Mouse (Mus musculus): ENCODE measurements around the gene Fbxo7.
"Not testable (repeated sequence)": the region's sequence is repeated elsewhere in the genome, so short reads cannot be mapped to it uniquely, and the experiment has no call there.

Gene Fbxo7

DNA sequence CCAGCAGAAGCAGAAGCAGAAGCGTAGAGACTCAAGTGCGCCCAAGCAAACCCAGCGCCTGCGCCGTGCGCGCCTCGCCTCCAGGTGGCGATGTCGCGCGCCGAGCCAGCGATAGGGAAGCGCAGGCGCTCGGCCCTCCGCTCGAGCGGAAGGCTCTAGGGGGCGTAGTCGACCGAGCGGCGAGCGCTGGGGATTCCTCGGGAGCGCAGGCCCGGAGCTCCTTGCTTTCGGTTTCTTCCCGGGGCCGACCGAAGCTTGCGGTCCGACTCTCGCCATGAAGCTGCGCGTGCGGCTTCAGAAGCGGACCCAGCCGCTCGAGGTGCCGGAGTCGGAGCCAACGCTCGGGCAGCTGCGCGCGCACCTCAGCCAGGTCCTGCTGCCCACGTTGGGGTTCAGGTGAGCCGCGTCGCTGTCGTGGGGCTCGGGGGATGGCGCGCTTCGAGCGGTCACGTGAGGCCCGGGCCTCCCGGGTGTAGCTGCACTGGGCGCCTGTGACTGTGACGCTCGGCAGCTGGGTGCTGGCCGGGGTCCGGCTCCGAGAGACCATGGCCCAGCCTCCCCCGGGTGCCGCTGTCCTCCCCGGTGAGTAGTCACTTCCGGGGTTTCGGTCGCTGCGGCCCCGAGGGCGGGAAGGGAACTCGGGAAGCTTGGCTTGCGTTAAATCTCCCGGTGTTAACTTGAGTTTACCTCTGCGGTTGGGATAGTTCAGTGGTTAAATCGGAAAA lies at the start of gene Fbxo7:
Gene Fbxo7 (plus strand): TSS at position 224 of the 725 bp plus-strand sequence.
- DNase-seq, result peak; percentile 93

DNA sequence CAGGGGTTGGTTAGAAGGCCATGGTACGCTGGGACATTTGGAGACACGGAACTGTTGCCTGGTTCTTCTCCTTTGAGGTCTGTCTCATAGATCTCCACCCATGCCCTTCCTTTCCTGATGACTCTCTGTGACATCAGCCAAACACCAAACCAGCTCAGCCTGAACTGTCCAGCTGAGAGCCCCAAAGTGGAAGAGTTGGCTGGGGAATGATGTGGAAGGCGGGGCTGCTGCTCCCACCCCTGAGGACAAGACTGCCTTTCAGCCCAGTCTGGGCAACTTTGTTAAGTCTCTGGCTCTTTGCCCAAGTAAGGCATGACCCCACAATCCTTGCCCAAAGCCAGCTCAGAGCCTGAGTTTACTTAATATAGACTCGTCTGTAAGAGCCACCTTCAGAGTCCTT lies 48.9 kb upstream of the Fbxo7 start:
- DNase-seq, result peak; percentile 5

DNA sequence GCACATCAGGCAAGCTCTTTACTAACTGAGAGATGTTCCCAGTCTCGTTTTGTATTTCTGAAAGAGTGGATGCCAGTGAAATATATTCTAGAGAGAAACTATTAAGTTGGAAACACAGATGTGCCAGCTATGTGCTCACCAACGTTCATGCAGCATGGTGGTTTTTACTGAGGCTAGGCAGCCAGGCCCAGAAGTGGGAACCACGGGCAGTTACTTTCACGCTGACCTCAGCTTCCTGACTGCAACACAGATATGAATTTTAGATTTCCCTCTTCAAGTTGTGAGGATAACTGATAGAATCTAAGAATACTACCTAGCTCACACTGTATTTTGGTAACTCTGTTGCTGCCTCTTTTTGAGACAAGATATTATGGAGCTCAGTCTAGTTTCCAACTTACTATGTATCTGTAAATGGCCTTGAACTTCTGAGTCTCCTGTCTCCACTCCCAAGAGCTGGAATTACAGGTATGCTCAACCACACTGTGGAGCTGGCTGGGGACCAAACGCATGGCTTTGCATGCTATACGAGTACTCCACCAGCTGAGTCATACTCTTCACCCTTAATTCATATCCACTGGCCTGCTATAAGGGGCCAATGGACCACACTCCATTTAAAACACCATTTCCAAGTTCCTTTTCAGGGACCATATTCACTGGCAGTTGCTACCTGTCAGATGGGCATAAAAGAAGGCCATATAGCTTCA lies 32.2 kb upstream of the Fbxo7 start:
- DNase-seq, result no peak

GRCm38 (mm10) chr10:85992412-85992811 lies 29.4 kb upstream of the Fbxo7 start:
- no peak for DNase-seq

GRCm38 (mm10) chr10:85993836-85994235 lies 27.9 kb upstream of the Fbxo7 start:
- DNase-seq, result no peak

DNA sequence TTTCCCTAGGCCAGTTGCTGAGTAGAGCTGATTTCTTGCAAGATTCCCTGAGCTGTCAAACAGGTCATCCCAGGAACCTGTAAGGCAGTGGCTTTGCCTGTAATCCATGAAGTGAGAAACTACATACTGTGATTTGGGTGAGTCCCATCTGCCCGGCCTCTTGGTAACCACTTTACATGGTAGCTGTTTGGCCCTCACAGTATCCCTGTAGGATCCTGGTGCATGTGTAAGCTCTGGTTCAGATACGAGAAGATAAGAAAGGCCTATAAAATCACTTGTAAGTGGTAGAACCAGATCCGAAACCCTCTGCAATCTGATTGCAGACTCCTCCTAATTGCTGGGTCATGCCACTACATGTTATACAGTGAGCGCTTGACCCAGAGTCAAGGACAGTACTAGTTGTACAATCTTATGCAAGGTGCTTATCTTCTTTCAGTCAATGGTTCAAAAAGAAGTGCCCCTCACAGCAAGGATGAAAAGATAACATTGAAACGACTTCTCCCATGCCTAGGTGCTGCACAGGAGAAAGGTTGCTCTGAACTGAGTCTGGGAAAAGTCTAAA lies 27.1 kb upstream of the Fbxo7 start:
- DNase-seq, result no peak

DNA sequence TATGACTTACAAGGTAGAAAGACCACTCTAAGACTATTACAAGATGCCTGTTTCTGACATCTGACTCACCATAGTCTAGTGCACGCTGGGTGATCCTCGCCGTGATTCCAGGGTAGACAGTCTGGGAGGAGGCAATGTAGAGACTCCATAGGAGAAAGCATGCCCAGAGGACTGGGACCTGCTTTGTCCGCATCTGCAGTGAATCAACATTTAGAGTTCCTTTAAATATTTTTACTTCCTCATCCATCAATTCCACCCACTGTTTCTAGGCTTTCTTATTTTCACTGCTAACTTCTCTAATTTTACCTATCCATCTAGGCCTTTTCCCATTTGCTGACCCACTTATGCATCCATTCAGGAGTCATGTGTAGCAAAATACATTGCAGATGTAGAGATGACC lies 21.3 kb upstream of the Fbxo7 start:
- no peak for DNase-seq

GRCm38 (mm10) chr10:86006455-86006854 lies 15.3 kb upstream of the Fbxo7 start:
- DNase-seq, result no peak

- DNase-seq, result no peak
Observed at GRCm38 (mm10) chr10:86009688-86010087, 12.1 kb upstream of the Fbxo7 start.

DNA sequence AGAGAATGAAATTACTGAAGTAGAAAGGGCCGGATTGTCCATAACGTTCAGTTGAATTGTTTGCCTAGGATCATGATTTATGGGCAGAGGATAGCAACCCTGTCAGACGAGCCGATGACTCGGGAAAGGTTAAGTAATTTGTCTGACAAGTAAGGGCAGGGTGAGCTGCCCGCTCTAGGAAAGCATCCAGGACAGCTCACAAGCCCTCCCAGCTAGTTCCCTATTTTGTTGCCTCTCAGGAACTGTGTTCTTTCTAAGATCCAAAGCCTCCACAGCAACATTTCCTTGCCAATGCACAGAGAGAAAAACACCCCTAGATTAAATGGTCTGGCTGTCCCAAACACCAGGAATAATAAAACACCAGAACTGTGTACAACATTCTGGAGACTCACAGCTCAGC lies 11.1 kb upstream of the Fbxo7 start:
- DNase-seq, result no peak

DNA sequence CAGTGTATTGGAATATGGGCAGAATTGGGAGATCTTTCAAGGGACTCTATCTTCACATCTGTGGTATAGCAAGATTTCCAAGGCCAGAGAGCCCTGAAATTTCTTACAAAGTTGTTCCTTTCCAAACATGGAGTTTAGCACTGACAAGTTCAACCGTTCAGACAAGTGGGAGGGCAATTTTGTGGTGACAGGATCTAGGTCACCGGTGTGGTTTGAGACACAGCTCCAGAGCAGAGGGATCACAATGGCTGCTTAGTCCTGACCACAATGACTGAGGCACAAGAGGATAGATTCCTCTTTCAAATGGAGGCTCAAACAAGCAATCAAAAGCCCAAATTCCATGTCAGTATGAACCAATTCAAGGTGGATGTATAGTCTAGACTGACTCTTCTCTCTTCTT lies 10.6 kb upstream of the Fbxo7 start:
- DNase-seq, result no peak

- DNase-seq, result no peak
Observed at GRCm38 (mm10) chr10:86011781-86012180, 10.0 kb upstream of the Fbxo7 start, which contains the start of gene Bpifc. Gene Bpifc, minus strand, starts transcription at chr10:86011895.

DNA sequence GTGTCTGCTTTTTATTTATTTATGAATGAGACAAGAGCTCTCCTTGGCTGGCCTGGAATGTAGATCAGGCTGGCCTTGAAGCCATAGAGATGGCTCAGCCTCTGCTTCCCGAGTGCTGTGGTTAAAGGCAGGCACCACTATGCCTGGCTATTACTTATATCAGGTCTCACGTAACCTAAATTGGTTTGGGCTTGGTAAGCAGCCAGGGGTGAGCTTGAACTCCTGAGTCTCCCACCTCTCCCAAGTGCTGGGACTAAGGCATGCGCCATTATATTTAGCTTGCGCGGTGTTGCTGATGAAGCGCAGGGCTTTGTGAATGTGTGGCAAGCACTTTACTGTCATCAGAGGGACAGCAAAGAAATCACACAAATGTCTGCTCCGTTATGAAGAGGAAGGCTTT lies 4.0 kb upstream of the Fbxo7 start:
- DNase-seq, result no peak

GRCm38 (mm10) chr10:86018813-86019212 lies 3.0 kb upstream of the Fbxo7 start:
- DNase-seq, result no peak

DNA sequence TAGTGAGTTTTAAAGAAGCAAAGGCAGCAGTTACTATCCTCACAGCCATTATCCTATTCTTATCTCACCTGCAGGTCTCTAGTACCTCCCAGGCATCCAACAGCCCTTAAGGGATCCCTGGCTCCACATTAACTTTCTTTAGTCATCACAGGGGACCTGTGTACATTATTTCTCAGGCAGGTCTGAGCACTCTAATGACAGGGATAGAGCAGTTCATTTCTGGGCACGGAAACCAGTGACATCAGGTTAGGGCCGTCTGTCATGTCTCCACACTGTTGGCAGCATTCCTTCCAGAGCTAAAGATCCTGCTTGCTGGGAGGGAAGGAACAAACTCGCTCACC lies 394 bp upstream of the Fbxo7 start:
- DNase-seq, result no peak

DNA sequence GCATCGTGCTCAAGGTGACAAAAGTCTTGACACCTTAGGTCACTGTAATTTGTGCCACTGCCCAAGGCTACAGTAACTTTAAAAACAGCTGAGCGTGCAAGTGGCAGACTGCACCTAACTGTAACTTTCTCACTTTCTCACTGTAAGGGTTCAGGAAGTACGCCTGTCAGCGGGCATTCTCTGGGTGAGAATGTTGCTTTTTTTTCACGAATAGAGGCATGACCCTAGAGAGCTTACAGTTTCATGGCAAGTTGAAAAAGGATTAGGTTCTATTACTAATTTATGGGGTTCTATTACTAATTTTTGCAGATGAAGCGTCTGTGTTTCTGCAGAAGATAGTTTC lies 673 bp downstream of the Fbxo7 start:
- DNase-seq, result no peak

- DNase-seq, result no peak
Observed at GRCm38 (mm10) chr10:86023149-86023548, 1.4 kb downstream of the Fbxo7 start.

- no peak for DNase-seq
Observed at GRCm38 (mm10) chr10:86025906-86026305, 4.1 kb downstream of the Fbxo7 start.

DNA sequence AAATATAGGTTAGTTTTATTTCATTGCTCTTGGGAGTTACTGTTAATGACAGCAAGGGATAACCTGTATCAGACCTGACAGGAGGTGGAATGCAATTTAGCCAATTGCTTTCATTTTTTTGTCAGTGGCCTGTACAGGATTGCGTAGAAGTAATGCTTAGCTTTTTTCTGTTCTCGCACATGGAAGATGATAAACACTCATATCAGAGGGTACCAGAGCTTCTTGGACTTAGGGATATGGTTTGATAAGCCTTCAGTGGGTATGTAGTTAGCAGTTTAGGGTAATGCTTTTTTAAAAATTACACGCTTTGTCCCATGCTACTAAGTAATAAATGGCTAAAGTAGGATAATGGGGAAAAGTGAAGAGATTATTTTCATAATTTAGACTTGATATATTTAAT lies 4.6 kb downstream of the Fbxo7 start:
- no peak for DNase-seq

DNA sequence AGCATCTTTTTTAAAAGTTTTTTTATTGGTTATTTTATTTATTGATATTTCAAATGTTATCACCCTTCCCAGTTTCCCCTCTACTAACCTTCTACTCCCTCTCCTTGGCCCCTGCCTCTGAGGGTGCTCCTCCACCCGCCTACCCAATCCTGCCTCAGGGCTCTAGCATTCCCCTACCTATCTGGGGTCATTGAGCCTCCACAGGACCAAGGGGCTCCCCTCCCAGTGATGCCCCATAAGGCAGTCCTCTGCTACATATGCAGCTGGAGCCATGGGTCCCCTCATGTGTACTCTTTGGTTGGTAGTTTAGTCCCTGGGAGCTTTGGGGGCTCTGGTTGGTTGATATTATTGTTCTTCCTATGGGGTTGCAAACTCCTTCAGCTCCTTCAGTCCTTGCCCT lies 5.0 kb downstream of the Fbxo7 start:
- not testable (repeated sequence) for DNase-seq

GRCm38 (mm10) chr10:86030743-86031142 lies 9.0 kb downstream of the Fbxo7 start:
- DNase-seq, result no peak

- no peak for DNase-seq
Observed at GRCm38 (mm10) chr10:86032517-86032916, 10.7 kb downstream of the Fbxo7 start.

DNA sequence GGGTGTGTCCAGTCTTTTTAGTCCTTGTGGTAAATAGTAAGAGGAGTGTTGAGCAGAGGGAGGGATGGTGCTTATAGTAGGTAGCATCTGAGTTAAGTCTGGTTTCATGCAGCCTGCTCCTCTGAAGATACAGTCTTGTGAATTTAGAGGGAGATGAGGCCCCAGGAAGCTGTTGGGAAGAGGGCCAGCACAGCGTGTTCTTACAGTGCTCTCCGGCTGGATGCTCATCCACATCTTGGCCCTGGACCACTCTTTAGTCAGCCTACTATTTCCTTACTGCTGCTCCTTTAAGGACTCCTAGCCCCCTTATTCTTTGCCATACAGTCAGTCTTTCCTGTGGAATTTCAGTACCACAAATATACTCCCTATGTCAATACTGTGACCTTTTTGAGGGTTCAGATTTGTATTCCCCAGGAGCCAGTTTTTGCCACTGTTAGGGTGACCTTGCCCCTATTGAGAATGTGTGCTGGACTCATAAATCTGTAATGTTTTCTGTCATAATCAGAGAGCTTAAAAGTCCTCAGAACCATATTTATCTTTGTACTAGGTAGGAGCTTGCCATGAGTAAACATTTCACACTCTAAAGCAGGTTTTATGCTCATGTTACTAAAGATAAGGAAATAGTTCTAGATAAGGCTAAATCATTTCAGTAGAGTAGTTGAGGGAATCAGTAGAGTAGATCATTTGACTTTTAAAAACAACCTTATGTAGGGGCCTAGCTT lies 12.4 kb downstream of the Fbxo7 start:
- no peak for DNase-seq

DNA sequence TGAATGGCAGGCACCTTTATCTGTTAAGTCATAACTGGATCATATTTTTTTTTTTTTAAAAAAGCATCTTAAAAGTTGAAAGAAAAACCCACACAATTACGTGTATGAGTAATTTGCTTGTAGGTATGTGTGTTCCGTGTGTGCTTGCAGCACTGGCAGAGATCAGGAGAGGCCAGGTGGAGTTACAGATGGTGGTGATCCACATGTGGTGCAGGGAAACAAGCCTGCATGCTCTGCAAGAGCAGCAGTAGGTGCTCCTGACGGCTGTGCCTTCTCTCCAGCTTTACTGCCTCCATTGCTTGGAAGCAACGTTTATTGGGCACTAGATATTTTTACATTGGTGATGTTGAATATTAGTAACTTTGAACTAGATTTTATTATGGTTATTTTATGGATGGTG lies 21.9 kb downstream of the Fbxo7 start:
- no peak for DNase-seq
